Mouse (Mus musculus): ENCODE measurements around the gene Rab12.

Rab12 gene

GRCm38 (mm10) chr17:66502865-66503264 lies 16.7 kb downstream of the Rab12 start:
- DNase-seq (ENCODE audit: low spot score) = no peak

- DNase-seq (ENCODE audit: low spot score) = no peak
Measured at GRCm38 (mm10) chr17:66498598-66498997, 20.9 kb downstream of the Rab12 start.

GRCm38 (mm10) chr17:66496589-66496988 lies 22.9 kb downstream of the Rab12 start:
- DNase-seq (ENCODE audit: low spot score) = no peak

GRCm38 (mm10) chr17:66490022-66490601 lies 29.4 kb downstream of the Rab12 start:
- peak; percentile 22 for DNase-seq (ENCODE audit: low spot score)

- DNase-seq (ENCODE audit: low spot score) = no peak
Measured at GRCm38 (mm10) chr17:66486576-66486975, 33.0 kb downstream of the Rab12 start.

- peak; percentile 30 for DNase-seq (ENCODE audit: low spot score)
Measured at GRCm38 (mm10) chr17:66485742-66486141, 33.8 kb downstream of the Rab12 start.

GRCm38 (mm10) chr17:66484965-66485364 lies 34.6 kb downstream of the Rab12 start:
- DNase-seq (ENCODE audit: low spot score) = no peak

GRCm38 (mm10) chr17:66483651-66484454 lies 35.7 kb downstream of the Rab12 start:
- DNase-seq (ENCODE audit: low spot score) = no peak

- DNase-seq (ENCODE audit: low spot score) = no peak
Measured at GRCm38 (mm10) chr17:66481295-66481694, 38.2 kb downstream of the Rab12 start.

- no peak for DNase-seq (ENCODE audit: low spot score)
Measured at GRCm38 (mm10) chr17:66480491-66481278, 38.8 kb downstream of the Rab12 start.

GRCm38 (mm10) chr17:66479813-66480490 lies 39.6 kb downstream of the Rab12 start:
- DNase-seq (ENCODE audit: low spot score) = peak; percentile 17

- no peak for DNase-seq (ENCODE audit: low spot score)
Measured at GRCm38 (mm10) chr17:66479311-66479710, 40.2 kb downstream of the Rab12 start.

- no peak for DNase-seq (ENCODE audit: low spot score)
Measured at GRCm38 (mm10) chr17:66473205-66473604, 46.3 kb downstream of the Rab12 start.

- DNase-seq (ENCODE audit: low spot score) = no peak
Measured at GRCm38 (mm10) chr17:66471775-66472174, 47.8 kb downstream of the Rab12 start.

GRCm38 (mm10) chr17:66471252-66471651 lies 48.3 kb downstream of the Rab12 start:
- DNase-seq (ENCODE audit: low spot score) = no peak

- DNase-seq (ENCODE audit: low spot score) = no peak
Measured at GRCm38 (mm10) chr17:66470020-66470419, 49.5 kb downstream of the Rab12 start.

GRCm38 (mm10) chr17:66457278-66457677 lies 62.3 kb downstream of the Rab12 start:
- DNase-seq (ENCODE audit: low spot score) = no peak

GRCm38 (mm10) chr17:66451143-66451542 lies 68.4 kb downstream of the Rab12 start:
- peak; percentile 52 for DNase-seq (ENCODE audit: low spot score)

- DNase-seq (ENCODE audit: low spot score) = no peak
Measured at GRCm38 (mm10) chr17:66450526-66451070, 68.9 kb downstream of the Rab12 start.

GRCm38 (mm10) chr17:66449460-66450341 lies 69.8 kb downstream of the Rab12 start, which contains the start of gene Mtcl1:
TSS of gene Mtcl1 (minus strand) at chr17:66449750.
- DNase-seq (ENCODE audit: low spot score) = peak; percentile 63
